Mouse (Mus musculus): ENCODE measurements around the gene Plin3. TPM values are rescaled to one million over a fixed set of nuclear protein-coding genes. Genes with fewer than 3 reads are reported as not detected.
A peak's percentile ranks its signal among the peaks of the same experiment; 100 is the strongest.

Plin3 gene
- polyA plus RNA-seq, 2 experiments, result 41.0 to 90.3 TPM

DNA sequence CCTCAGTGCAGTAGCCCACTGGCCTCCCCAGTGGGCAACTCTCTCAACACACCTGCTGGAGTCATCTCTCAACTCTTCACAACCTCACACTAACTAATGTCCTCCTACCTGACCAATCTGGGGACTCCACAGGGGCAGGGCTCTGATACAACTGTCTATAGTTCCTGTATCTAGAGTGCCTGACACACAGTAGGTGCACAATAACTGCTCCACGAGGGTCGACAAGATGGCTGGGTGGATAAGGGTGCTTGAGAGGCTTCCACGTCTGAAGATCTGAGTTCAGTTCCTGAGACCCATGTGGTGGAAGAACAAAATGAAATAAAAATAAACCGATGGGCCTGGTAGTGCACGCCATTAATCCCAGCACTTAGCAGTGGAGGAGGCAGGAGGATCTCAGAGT, 18.7 kb downstream of the Plin3 start:
- 90% methylated on average over 5 of the region's 5 CpGs for WGBS
- Histone ChIP-seq H3K9ac (ENCODE audit: low read depth, low read length, severe bottlenecking) (no peak overlapping the region), H3K36me3 (ENCODE audit: control insufficient read depth, insufficient read depth, low read length) (peaks cover 23% of the 10 kb centered on the region), H3K9me3 (ENCODE audit: control insufficient read depth, low read length) (no peaks in the 10 kb centered on the region), H3K27me3 (ENCODE audit: control insufficient read depth, insufficient read depth, low read length) (no peaks in the 10 kb centered on the region), H3K4me1 (ENCODE audit: control insufficient read depth, insufficient read depth, low read length) (peaks cover 11% of the 10 kb centered on the region), H3K4me3 (replicated peaks; ENCODE audit: low read length) (no peak overlapping the region), H3K27ac (replicated peaks; ENCODE audit: low read depth, low read length) (no peak overlapping the region), H3K4me2 (replicated peaks; ENCODE audit: low read depth, low read length, severe bottlenecking) (no peak overlapping the region)
- no peak for TF ChIP-seq POLR2A (IDR thresholded peaks at IDR 0.05; ENCODE audit: borderline replicate concordance, extremely low read depth, insufficient read depth, insufficient read length)
- ATAC-seq (ENCODE audit: low FRiP score, low read depth) (no peak), DNase-seq (ENCODE audit: low spot score) (no peak)

DNA sequence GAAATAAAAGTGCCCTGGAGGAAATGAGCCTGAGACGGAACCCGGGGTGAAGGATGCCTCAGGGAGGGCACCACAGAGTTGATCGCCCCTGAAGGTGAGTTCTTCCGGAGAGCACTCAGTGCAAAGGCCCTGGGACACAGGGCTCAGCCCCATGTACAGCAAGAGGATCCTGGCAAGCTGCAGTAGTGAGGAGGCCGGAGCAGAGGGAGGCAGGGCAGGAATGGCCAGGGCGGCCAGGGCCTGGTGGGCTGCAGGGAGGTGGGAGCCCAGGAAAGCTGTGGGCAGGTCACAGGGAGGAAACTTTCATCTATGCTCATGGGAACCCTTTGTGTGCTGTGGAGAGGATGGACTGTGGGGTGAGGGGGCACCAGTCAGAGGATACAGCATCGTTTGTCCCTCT, 19.2 kb downstream of the Plin3 start:
- no peak for TF ChIP-seq POLR2A (IDR thresholded peaks at IDR 0.05; ENCODE audit: borderline replicate concordance, extremely low read depth, insufficient read depth, insufficient read length)
- Histone ChIP-seq H3K36me3 (ENCODE audit: control insufficient read depth, insufficient read depth, low read length) (peaks cover 19% of the 10 kb centered on the region), H3K9me3 (ENCODE audit: control insufficient read depth, low read length) (no peaks in the 10 kb centered on the region), H3K9ac (ENCODE audit: low read depth, low read length, severe bottlenecking) (no peak overlapping the region), H3K27ac (replicated peaks; ENCODE audit: low read depth, low read length) (no peak overlapping the region), H3K4me1 (ENCODE audit: control insufficient read depth, insufficient read depth, low read length) (peaks cover 11% of the 10 kb centered on the region), H3K27me3 (ENCODE audit: control insufficient read depth, insufficient read depth, low read length) (no peaks in the 10 kb centered on the region), H3K4me2 (replicated peaks; ENCODE audit: low read depth, low read length, severe bottlenecking) (no peak overlapping the region), H3K4me3 (replicated peaks; ENCODE audit: low read length) (no peak overlapping the region)
- DNase-seq (ENCODE audit: low spot score) (no peak), ATAC-seq (ENCODE audit: low FRiP score, low read depth) (no peak)
- WGBS, result 84% methylated on average over 7 of the region's 7 CpGs

DNA sequence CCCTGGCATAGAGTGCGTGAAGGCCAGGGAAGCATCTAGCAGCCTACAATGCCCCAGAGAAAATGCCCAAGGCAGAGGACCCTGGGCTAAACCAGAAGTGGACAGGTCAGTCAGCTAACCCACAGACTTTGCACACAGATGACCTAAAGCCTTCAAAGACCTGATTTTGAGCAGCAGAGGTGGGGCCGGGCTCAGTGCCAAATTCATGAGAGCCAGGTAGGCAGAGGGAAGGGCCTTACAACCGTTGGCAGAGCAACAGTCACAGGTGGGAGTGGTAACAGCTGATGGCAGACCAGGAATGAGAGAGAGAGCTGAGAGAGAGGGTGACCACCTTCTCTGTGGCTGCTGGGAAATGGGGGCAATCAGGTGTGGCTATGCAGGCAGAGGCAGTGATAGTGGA, 20.0 kb downstream of the Plin3 start:
- ATAC-seq (ENCODE audit: low FRiP score, low read depth) (no peak), DNase-seq (ENCODE audit: low spot score) (no peak)
- no peak overlapping the region for H3K9ac ChIP-seq (ENCODE audit: low read depth, low read length, severe bottlenecking)
- H3K4me1 ChIP-seq (ENCODE audit: control insufficient read depth, insufficient read depth, low read length), result peaks cover 11% of the 10 kb centered on the region
- H3K4me2 ChIP-seq (replicated peaks; ENCODE audit: low read depth, low read length, severe bottlenecking), result no peak overlapping the region
- H3K27me3 ChIP-seq (ENCODE audit: control insufficient read depth, insufficient read depth, low read length), result no peaks in the 10 kb centered on the region
- TF ChIP-seq POLR2A (IDR thresholded peaks at IDR 0.05; ENCODE audit: borderline replicate concordance, extremely low read depth, insufficient read depth, insufficient read length), result no peak
- H3K9me3 ChIP-seq (ENCODE audit: control insufficient read depth, low read length), result no peaks in the 10 kb centered on the region
- WGBS, result 63% methylated on average over 3 of the region's 3 CpGs
- no peak overlapping the region for H3K27ac ChIP-seq (replicated peaks; ENCODE audit: low read depth, low read length)
- H3K4me3 ChIP-seq (replicated peaks; ENCODE audit: low read length), result no peak overlapping the region
- H3K36me3 ChIP-seq (ENCODE audit: control insufficient read depth, insufficient read depth, low read length), result peaks cover 18% of the 10 kb centered on the region

DNA sequence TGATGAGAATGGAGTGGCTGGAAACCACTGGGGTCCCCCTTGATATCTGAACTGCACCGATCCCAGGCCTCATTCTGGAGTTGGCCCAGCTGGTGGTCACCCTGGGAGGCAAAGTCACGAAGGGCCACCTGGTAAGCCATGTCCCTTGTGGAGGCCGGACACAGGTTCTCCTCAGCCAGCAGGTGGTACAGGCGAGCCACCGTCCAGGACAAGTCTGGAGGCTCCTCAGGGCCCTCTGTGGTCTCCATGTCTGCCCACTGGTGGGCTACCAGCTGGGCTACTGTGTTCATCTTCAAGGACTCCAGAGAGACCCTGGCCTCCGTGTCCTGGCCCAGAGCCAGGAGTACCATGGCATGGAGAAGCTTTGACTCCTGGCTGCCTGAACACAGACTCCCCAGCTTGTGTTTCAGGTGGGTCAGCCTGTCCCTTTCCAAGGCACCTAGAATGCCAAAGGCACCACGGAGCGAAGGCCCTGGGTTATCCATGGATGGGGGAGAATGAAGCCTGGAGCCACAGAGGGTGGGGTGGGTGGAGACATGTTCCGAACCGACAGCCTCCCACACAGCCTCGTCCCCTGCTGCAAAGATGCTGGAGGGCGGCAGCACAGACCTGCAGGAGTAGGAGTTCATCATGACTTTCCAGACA, 20.9 kb downstream of the Plin3 start:
- no peak overlapping the region for H3K4me2 ChIP-seq (replicated peaks; ENCODE audit: low read depth, low read length, severe bottlenecking)
- H3K9ac ChIP-seq (ENCODE audit: low read depth, low read length, severe bottlenecking), result no peak overlapping the region
- DNase-seq (ENCODE audit: low spot score) (no peak), ATAC-seq (ENCODE audit: low FRiP score, low read depth) (no peak)
- peaks cover 18% of the 10 kb centered on the region for H3K36me3 ChIP-seq (ENCODE audit: control insufficient read depth, insufficient read depth, low read length)
- no peak overlapping the region for H3K4me3 ChIP-seq (replicated peaks; ENCODE audit: low read length)
- peaks cover 4% of the 10 kb centered on the region; the same call in 1 of the 2 replicates for H3K4me1 ChIP-seq (ENCODE audit: control insufficient read depth, insufficient read depth, low read length)
- no peaks in the 10 kb centered on the region for H3K9me3 ChIP-seq (ENCODE audit: control insufficient read depth, low read length)
- H3K27ac ChIP-seq (replicated peaks; ENCODE audit: low read depth, low read length), result no peak overlapping the region
- no peak for TF ChIP-seq POLR2A (IDR thresholded peaks at IDR 0.05; ENCODE audit: borderline replicate concordance, extremely low read depth, insufficient read depth, insufficient read length)
- WGBS, result 85% methylated on average over 11 of the region's 12 CpGs
- no peaks in the 10 kb centered on the region for H3K27me3 ChIP-seq (ENCODE audit: control insufficient read depth, insufficient read depth, low read length)

DNA sequence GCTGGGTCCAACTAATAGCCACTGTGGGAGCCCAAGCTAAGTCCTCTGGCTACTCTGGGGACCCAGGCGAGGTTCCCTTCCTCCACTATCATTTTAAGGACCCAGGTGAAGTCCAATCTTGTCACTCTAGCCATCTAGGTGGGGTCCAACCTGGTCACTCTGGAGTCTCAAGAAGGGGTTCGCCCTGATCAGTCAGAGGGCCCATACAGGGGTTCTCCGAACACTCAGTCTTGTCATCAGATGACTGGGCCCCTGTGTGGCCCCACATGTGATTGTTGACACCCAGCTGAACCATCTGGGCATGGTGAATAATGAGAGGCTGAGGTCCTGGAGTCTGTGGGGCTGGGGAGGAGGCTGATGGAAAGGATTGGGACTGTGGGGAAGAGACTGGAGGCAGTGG, 22.9 kb downstream of the Plin3 start:
- Histone ChIP-seq H3K9me3 (ENCODE audit: control insufficient read depth, low read length) (no peaks in the 10 kb centered on the region), H3K4me2 (replicated peaks; ENCODE audit: low read depth, low read length, severe bottlenecking) (peak overlapping the region; percentile 71), H3K9ac (ENCODE audit: low read depth, low read length, severe bottlenecking) (no peak overlapping the region), H3K4me1 (ENCODE audit: control insufficient read depth, insufficient read depth, low read length) (no peaks in the 10 kb centered on the region; the same call in 1 of the 2 replicates), H3K36me3 (ENCODE audit: control insufficient read depth, insufficient read depth, low read length) (peaks cover 18% of the 10 kb centered on the region), H3K27me3 (ENCODE audit: control insufficient read depth, insufficient read depth, low read length) (no peaks in the 10 kb centered on the region), H3K4me3 (replicated peaks; ENCODE audit: low read length) (peak overlapping the region; percentile 37), H3K27ac (replicated peaks; ENCODE audit: low read depth, low read length) (no peak overlapping the region; the same call in 1 of the 2 replicates)
- 74% methylated on average over 3 of the region's 3 CpGs for WGBS
- DNase-seq (ENCODE audit: low spot score) (no peak), ATAC-seq (ENCODE audit: low FRiP score, low read depth) (no peak)
- TF ChIP-seq POLR2A (IDR thresholded peaks at IDR 0.05; ENCODE audit: borderline replicate concordance, extremely low read depth, insufficient read depth, insufficient read length), result no peak
